Mouse (Mus musculus) heart, postnatal 0 days (tissue): ENCODE measurements at regions not wholly inside any gene's neighbourhood (a gene's known extent, or its start where the extent isn't known, plus 50 kb on each side); places are given as distances from the start of the nearest gene placed in this dataset.

Experiments used
- ATAC-seq: fragments of 200-750 bp; cut with Nextera tagmentation; 2 replicates; pipeline ENCODE4 v1.8.0; 2017; ENCODE audit warnings: low read depth, moderate number of reproducible peaks, moderate library complexity; ENCODE audit not compliant: insufficient read depth
- DNase-seq: peaks from one replicate; pipeline ENCODE4 v3.0.0-alpha.2; 2016; ENCODE audit warnings: low spot score
- H3K27ac ChIP-seq: fragments of 300-500 bp; sonication (generic); 2 replicates; pipeline ENCODE4 v1.5.1; 2014; ENCODE audit warnings: low read depth, mild to moderate bottlenecking
- H3K27me3 ChIP-seq: fragments of 300-500 bp; sonication (generic); 2 replicates; pipeline ENCODE4 v1.6.1; 2014; ENCODE audit warnings: low read length, mixed read lengths; ENCODE audit not compliant: control insufficient read depth, insufficient read depth
- H3K36me3 ChIP-seq: fragments of 300-500 bp; sonication (generic); replicated peaks from 2 replicates; pipeline ENCODE4 v1.6.1; 2014; ENCODE audit warnings: low read length, mixed read lengths; ENCODE audit not compliant: control insufficient read depth, insufficient read depth
- H3K4me1 ChIP-seq: fragments of 300-500 bp; sonication (generic); 2 replicates; pipeline ENCODE4 v1.6.1; 2014; ENCODE audit warnings: antibody characterized with exemption; ENCODE audit not compliant: control insufficient read depth, insufficient read depth
- H3K4me2 ChIP-seq: fragments of 300-500 bp; sonication (generic); 2 replicates; pipeline ENCODE4 v1.6.1; 2014; ENCODE audit warnings: low read depth, mild to moderate bottlenecking, low read length, moderate library complexity
- H3K4me3 ChIP-seq: fragments of 300-500 bp; sonication (generic); 2 replicates; pipeline ENCODE4 v1.5.1; 2014; ENCODE audit warnings: low read depth, low read length
- H3K9ac ChIP-seq: fragments of 300-500 bp; sonication (generic); replicated peaks from 2 replicates; pipeline ENCODE4 v1.6.1; 2014; ENCODE audit warnings: low read depth, low read length, mixed read lengths
- H3K9me3 ChIP-seq: fragments of 300-500 bp; sonication (generic); replicated peaks from 2 replicates; pipeline ENCODE4 v1.6.1; 2016; ENCODE audit warnings: low read length; ENCODE audit not compliant: control insufficient read depth
- CTCF ChIP-seq: IDR thresholded peaks from 2 replicates; pipeline ENCODE4 v1.5.1; 2016; ENCODE audit warnings: antibody characterized with exemption, control low read depth, low read depth
- EP300 ChIP-seq: IDR thresholded peaks from 2 replicates; pipeline ENCODE4 v1.6.1; 2016; ENCODE audit warnings: antibody characterized with exemption, low read depth
- WGBS: fragments of 180-500 bp; shearing (Covaris S2); extraction: QIAGEN DNeasy Blood & Tissue Kit; methylation state at CpG from one replicate; pipeline ENCODE4 v1.1.7; 2014; 5-methylcytosine and 5-hydroxymethylcytosine counted together

DNA sequence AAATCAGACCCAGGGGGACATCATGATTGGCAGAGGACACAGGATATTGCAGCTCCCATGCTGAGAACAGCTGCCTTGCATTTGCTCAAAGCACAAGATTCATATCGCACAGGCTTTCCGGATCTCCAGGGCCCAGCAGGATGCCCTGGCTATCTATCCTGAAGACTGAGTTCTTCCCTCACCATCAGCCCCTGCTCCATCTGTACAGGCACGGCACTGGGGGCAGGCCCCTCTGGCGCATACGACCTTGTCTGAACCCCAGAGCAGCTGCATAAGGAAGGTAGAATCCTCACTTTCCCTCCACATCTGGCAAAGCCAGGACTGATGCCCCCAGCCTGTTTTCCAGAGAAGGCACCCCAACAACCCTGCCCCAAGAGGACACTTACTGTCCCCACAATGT, 266.8 kb downstream of the Tns1 start:
- Histone ChIP-seq H3K9me3 (no peaks in the 10 kb centered on the region), H3K9ac (no peak overlapping the region), H3K36me3 (no peaks in the 10 kb centered on the region), H3K4me3 (no peak overlapping the region), H3K4me2 (no peak overlapping the region), H3K4me1 (no peaks in the 10 kb centered on the region), H3K27me3 (no peaks in the 10 kb centered on the region), H3K27ac (no peak overlapping the region)
- TF ChIP-seq EP300 (no peak), CTCF (no peak)
- WGBS: 70% methylated on average over 5 of the region's 5 CpGs
- ATAC-seq: no peak
- DNase-seq: no peak

DNA sequence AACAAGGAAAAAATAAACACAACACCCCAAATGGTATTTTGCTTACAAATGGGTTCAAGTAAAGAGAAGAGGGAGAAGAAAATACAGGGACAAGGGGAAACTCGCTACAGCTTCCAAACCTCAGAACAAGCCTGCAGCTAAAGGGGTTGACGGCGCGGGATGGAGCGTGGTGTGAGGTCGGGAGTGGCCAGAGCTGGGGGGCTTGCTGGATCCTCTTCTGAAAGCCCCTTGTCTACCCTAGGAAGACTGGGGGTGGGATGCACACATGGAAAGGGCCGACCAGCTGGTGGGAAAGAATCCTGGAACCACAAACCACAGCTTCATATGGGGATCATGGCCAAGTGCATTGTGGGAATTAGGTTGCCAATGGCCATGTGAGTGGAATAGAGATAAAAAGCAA, 267.4 kb downstream of the Tns1 start:
- no peak overlapping the region for H3K9ac ChIP-seq
- TF ChIP-seq EP300 (no peak), CTCF (no peak)
- no peaks in the 10 kb centered on the region for H3K4me1 ChIP-seq
- WGBS: 94% methylated on average over 7 of the region's 7 CpGs
- no peak for ATAC-seq
- no peak overlapping the region for H3K27ac ChIP-seq
- no peaks in the 10 kb centered on the region for H3K9me3 ChIP-seq
- H3K4me2 ChIP-seq: no peak overlapping the region
- H3K27me3 ChIP-seq: no peaks in the 10 kb centered on the region
- no peaks in the 10 kb centered on the region for H3K36me3 ChIP-seq
- no peak overlapping the region for H3K4me3 ChIP-seq
- no peak for DNase-seq

DNA sequence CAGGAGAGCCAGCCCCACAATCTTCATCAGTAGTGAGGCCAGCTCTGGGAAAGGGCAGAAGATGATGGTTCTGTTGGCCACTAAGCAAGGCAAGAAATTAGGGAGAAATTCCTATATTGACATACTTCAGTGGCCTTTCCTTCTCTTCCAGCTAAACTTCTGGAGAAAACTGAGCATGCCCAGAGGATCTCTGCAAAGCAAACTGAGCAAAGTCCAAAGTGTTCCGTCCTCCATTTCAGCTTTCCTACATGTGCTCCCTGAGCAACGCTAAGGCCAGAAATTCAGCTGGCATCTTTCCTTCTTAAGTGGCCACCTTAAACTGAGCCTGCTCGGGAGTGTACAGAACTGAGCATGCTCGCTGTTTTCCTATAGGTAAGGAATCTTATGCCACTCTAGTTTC, 268.9 kb downstream of the Tns1 start:
- Histone ChIP-seq H3K27ac (no peak overlapping the region), H3K9ac (no peak overlapping the region), H3K4me2 (no peak overlapping the region), H3K4me3 (no peak overlapping the region), H3K9me3 (no peaks in the 10 kb centered on the region), H3K36me3 (no peaks in the 10 kb centered on the region), H3K27me3 (no peaks in the 10 kb centered on the region), H3K4me1 (no peaks in the 10 kb centered on the region)
- TF ChIP-seq CTCF (no peak), EP300 (no peak)
- no peak for DNase-seq
- 90% methylated on average over 4 of the region's 4 CpGs for whole genome bisulfite sequencing
- ATAC-seq: no peak

DNA sequence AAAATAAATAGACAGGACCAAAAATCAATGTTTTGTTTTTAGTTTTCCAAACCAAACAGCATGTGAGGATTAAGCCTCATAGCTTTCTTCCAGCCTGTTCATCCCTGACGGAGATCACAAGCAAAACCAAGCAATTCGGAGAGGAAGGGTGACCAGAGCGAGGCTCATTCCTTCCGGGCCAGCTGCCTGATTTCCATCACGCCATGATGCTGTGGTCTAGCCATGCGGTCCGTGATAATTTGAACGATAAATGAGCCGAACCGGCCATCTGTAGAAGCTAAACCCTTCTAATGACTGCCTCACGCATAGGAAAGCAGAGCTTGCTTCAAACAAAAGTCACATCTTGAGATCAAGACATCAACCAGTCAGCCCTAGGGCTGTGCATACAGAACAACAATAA, 270.4 kb downstream of the Tns1 start:
- ATAC-seq (no peak), DNase-seq (no peak)
- WGBS: 90% methylated on average over 11 of the region's 11 CpGs
- no peak overlapping the region for H3K4me2 ChIP-seq
- H3K9ac ChIP-seq: no peak overlapping the region
- no peaks in the 10 kb centered on the region for H3K27me3 ChIP-seq
- no peaks in the 10 kb centered on the region for H3K36me3 ChIP-seq
- TF ChIP-seq CTCF (no peak), EP300 (no peak)
- H3K4me3 ChIP-seq: no peak overlapping the region
- H3K4me1 ChIP-seq: no peaks in the 10 kb centered on the region
- H3K9me3 ChIP-seq: no peaks in the 10 kb centered on the region
- H3K27ac ChIP-seq: no peak overlapping the region

DNA sequence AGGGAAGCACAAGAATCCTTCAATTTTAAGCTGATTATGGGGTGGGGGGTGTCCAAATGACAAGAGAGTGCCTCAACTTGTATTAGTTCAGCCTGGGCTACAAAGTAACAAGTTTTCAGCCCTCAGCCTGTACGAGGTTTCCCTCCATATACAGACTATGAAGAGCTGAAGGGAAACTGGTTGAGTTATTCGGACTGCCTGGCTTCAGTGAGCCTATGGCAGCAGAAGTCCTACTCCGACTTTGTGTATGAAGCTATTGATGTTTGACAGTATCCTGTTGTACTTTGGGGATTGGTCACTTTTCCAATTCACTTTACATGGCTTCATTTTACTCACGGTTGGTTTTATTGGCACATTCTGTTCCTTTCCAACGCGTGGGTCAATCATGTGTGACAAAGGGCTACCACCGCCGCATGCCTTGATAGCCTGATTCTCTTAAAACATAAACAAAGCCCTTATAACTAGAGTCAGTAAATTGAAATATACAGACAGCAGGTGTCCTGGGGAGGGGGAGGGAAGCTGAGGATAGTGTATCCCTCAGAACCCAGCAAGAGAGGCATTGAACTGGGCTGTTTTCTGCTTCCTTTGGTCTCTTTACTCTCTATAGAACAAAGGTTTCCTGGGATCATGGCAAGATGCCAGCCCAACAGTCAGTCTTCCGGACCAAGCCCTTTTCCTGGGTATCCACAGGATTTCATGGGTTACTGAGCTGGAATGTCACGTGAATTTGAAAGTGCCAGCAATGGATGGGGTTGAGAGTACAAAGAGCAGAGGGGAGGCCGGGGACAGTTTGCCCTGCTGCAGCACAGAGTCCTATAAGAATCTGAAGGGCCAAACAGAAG, 273.9 kb downstream of the Tns1 start:
- DNase-seq (no peak), ATAC-seq (no peak)
- Histone ChIP-seq H3K9me3 (no peaks in the 10 kb centered on the region), H3K9ac (no peak overlapping the region), H3K4me1 (no peaks in the 10 kb centered on the region), H3K27me3 (no peaks in the 10 kb centered on the region), H3K36me3 (no peaks in the 10 kb centered on the region), H3K27ac (no peak overlapping the region), H3K4me2 (no peak overlapping the region), H3K4me3 (no peak overlapping the region)
- no peak for TF ChIP-seq EP300
- no peak for TF ChIP-seq CTCF
- WGBS: 82% methylated on average over 11 of the region's 11 CpGs

GRCm38 (mm10) chr1:73848370-73848769, 275.9 kb downstream of the Tns1 start:
- Histone ChIP-seq H3K4me2 (no peak overlapping the region), H3K9me3 (no peaks in the 10 kb centered on the region), H3K4me1 (no peaks in the 10 kb centered on the region), H3K9ac (no peak overlapping the region), H3K36me3 (no peaks in the 10 kb centered on the region), H3K27me3 (no peaks in the 10 kb centered on the region), H3K27ac (no peak overlapping the region), H3K4me3 (no peak overlapping the region)
- no peak for TF ChIP-seq EP300
- TF ChIP-seq CTCF: no peak
- no peak for DNase-seq
- ATAC-seq: peak; percentile 47
- 38% methylated on average over 3 of the region's 3 CpGs for WGBS
